Mouse (Mus musculus): ENCODE data around the gene Slc25a21.

Slc25a21 gene

GRCm38 (mm10) chr12:57068607-57069006 is 128.7 kb downstream of the Slc25a21 start:
- no peak for DNase-seq (ENCODE audit: low read depth in 2 of 2, low spot score in 2 of 2)

DNA sequence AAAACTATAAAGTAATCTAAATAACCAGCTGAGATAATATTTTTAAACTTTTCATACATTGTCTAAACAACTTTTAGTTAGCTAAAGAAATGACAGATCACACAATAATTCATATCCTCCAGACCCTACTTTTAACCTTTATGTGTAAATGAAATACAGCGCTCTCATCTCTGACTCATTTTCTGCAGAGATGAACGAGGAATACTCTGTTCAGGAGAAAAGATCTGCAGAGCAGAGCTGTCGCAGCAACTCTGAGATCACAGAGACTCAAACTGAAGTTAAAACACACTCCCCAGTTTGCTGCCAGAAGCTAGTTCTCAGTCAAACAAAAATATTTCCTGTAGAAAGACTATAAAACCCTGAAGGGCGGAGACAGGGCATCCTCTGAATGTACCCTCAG is 177.5 kb downstream of the Slc25a21 start:
- no peak for DNase-seq (ENCODE audit: low read depth in 2 of 2, low spot score in 2 of 2)

- DNase-seq (ENCODE audit: low read depth in 2 of 2, low spot score in 2 of 2): no peak
Measured at GRCm38 (mm10) chr12:57016845-57017244, 180.4 kb downstream of the Slc25a21 start.

GRCm38 (mm10) chr12:57016324-57016723 is 180.9 kb downstream of the Slc25a21 start:
- no peak for DNase-seq (ENCODE audit: low read depth in 2 of 2, low spot score in 2 of 2)

GRCm38 (mm10) chr12:57009010-57009409 is 188.3 kb downstream of the Slc25a21 start:
- DNase-seq (ENCODE audit: low read depth in 2 of 2, low spot score in 2 of 2): no peak

DNA sequence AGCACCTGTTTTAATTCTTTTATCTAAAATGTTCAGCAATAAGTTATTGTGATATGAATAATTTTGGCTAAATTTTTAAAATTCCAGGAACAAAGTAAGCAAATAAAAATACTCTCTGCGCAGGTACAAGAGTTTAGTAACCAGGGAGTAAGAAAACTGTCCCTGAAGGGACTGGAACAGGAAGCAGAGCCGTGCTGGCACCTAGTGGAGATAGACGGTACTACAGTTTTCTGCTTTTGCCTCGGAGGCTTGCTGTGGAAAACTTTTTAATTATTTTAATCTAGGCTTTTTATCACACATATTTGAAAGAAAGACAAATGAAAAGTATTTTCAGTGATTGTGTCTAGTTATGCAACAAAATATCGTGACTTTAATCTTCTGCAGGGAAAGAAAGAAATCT is 211.2 kb downstream of the Slc25a21 start:
- no peak for DNase-seq (ENCODE audit: low read depth in 2 of 2, low spot score in 2 of 2)

DNA sequence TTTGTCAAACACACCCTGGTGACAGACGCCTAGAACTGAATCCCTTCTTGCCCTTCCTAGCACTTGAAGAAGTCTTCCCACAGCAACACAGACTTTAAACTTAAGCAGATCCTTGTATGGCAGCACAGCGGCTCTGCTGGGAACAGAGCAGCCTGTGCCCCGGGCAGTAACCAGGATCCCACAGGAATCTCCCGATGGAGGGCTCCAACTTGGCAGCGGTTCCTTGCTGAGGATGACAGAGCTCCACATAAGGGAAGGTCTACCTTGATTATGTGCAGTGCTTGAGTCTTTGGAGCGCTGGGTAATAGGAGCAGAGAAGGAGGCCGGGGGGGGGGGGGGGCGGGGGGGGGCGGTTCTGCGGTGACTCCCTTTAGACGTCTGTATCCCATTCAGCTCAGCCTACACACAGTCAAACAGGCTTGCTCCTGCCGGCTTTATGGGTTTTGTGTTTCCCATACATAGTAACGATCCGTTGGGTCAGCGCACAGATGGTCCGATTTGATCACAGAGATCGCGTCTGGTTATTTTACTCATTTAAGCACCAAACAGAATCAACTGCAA is 215.1 kb downstream of the Slc25a21 start:
- DNase-seq (ENCODE audit: low read depth in 2 of 2, low spot score in 2 of 2): no peak

DNA sequence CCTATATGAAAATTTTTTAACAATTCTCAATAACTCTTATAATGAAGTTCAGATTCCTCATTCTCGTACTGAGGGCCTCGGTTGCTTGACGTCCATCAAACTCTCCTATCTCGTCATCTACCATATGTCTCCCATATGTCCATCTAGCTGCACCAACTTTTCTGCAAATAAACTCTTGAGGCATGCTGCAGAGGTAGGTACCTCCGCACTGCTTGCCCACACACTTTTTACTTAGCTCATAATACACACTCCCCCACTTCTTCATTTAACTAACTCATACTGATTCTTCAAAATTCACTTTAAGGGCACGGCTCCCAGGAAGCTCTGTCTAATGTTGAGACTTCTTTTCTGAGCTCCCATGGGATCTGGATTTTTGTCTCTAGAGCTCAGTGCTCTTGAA is 222.0 kb downstream of the Slc25a21 start:
- no peak for DNase-seq (ENCODE audit: low read depth in 2 of 2, low spot score in 2 of 2)

- DNase-seq (ENCODE audit: low read depth in 2 of 2, low spot score in 2 of 2): no peak
Measured at GRCm38 (mm10) chr12:56963236-56963635, 234.0 kb downstream of the Slc25a21 start.

DNA sequence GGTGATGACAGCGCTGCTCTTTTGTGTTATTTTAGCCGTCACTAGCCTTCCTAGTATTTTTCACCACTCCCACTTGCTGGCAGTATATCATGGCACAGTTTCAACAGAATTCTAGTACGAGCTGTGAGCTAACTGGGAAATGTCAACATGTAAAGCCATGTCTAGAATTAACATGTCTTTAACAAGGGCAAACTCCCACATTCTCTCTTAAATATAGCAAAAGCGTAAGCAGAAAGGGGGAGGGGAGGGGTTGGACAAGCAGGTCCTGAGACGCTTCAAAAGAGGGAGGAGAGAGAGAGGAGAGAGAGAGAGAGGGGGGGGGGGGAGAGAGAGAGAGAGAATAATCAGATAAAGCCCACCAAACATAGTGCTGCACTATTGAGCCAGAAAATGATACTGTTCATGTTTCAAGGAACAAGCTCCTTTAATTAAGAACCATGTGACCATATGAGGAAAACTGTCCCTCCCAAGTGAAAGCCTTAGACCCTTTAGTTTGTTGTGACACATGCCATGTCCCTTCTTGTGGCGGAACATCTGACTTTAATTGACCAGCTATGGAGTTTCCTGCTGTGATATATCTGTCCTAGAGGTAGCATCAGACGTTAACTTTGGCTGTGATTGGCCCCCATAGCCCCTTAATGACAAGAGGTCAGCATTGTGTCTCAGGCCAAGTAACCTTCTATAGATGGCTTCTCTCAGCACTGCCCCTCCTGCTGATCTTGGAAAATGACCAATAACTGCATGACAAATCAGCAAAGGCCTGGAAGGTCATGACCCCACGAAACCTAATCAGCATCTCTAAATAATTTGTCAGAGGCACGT is 237.8 kb downstream of the Slc25a21 start:
- no peak for DNase-seq (ENCODE audit: low read depth in 2 of 2, low spot score in 2 of 2)

GRCm38 (mm10) chr12:56958244-56958643 is 239.0 kb downstream of the Slc25a21 start:
- DNase-seq (ENCODE audit: low read depth in 2 of 2, low spot score in 2 of 2): no peak

DNA sequence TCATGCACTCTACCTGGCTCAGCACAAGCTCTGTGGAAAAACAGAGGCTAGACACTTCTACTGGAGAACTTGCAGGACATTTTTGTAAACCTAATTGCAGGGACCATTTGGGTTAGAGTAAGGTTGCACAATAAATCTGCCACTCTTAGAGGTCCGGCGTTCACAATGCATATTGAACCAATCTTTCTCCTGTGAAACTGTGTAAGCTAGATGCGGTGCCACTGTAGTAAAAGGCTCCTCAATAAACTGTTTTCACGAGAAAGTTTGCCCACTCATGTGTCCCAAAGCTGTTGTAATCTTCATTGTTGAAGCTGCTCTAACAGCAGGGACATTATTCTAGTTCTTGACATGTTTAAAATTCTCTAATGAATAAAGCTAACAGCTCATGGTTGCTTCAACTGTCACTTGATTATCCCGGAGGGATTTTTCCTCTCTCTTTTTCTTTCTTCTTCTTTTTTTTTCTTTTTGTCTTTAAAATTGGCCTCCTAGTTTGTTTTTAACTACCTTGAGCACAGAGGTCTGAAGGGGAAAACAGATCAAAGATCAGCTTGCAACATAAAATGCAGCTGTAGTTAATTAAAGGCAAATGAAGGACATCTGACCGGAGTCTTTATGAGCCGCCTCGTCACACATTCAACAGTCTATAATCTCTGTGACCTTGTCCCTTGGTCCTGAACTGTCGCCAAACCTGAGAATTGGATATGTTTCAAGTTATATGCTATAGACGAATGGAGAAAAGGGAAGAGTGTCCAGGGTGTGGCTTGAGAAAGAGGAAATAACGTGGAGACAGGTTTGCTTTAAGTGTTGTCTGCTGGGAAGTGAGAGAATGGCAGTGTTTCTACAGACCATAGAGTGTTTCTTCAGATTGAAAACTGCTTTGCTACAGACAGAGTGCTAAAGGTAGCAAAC is 245.3 kb downstream of the Slc25a21 start:
- DNase-seq (ENCODE audit: low read depth in 2 of 2, low spot score in 2 of 2): no peak

DNA sequence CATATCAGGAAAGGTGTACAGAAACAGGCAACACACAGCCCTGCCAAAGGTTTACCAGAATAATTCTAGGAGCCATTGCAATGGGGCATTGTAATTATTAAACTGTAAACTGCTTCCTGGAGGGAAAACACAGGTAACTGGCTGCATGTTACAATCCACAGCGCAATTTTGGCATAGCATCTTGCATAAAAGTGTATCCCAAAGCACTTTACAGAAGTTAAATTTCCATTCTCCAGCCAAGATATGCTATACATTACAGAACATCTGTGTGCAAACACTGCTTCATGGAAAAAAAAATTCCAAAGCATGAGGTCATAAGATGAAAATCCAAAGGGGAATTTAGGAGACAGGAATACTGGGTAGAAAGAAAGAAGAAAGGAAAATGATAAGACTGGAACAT is 253.0 kb downstream of the Slc25a21 start:
- DNase-seq (ENCODE audit: low read depth in 2 of 2, low spot score in 2 of 2): no peak

- no peak for DNase-seq (ENCODE audit: low read depth in 2 of 2, low spot score in 2 of 2)
Measured at GRCm38 (mm10) chr12:56940861-56941260, 256.4 kb downstream of the Slc25a21 start.

DNA sequence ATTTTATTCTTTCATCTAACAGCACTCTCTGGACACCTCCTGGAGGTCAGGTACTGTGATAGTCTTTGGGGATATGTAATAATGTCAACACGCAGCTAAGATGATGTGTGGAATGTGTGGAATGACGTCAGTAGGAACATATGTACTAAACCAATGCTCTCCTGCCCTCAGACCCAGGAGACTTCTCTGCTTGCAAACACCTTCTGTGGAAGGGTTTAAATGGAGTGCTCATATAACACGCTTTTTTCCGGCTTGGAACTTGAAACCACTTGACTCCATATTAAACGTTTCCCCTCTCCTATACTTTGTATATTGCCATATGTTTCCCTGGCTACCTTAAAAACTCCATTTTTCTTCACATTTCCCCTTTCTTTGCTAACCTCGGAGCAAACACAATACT is 279.1 kb downstream of the Slc25a21 start:
- no peak for DNase-seq (ENCODE audit: low read depth in 2 of 2, low spot score in 2 of 2)

DNA sequence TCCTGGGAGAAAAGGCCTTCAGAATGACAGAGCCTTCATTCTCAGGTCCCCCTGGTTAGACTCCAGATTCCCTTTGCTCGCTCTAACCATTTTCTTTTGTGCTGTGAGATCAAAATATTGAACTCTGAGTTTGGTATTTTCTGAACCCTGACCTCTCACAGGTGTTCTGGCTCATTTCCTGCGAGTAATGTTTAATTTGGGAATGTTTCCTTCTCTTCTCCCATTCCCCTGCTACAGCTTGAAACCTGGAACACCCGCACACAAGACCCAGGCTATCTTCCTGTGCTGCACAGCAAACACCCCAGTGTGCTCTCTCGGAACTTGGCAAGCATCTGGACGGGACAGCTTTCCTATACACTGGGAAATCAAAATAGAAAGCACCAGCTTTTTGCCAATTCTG is 290.8 kb downstream of the Slc25a21 start:
- no peak for DNase-seq (ENCODE audit: low read depth in 2 of 2, low spot score in 2 of 2)

- no peak for DNase-seq (ENCODE audit: low read depth in 2 of 2, low spot score in 2 of 2)
Measured at GRCm38 (mm10) chr12:56905652-56906305, 291.5 kb downstream of the Slc25a21 start.

GRCm38 (mm10) chr12:56905222-56905621 is 292.1 kb downstream of the Slc25a21 start:
- DNase-seq (ENCODE audit: low read depth in 2 of 2, low spot score in 2 of 2): no peak

DNA sequence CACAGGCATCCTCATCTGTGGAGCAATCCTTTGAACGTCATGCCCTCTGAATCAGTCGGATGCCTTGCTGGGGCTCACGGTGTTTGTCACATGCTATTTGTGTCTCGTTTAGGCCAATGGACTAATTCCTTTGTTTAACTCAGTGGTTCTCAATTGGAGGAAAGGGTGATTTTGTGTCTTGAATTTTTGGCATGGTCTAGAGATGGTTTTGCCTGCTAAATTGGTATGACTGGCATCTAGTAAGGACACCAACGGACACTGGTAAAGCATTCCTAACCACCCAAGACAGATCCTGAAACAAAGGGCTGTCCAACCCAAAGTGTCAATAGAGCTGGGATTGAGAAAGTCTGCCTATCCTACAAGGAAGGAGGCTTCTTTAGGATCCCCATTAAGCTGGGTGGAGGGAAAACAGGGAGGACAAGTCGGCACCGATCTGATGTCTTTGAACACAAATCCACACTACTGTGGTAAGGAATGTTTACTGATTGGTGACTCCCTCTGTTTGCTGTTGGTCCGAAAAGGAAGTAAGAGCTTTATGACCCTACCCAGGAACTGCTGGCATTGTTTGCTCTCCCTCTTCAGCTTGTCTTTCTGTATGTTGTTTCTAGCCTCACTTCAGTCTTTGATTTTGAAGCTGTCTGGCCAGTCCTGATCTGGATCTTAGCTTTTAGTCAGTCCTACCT is 294.4 kb downstream of the Slc25a21 start:
- no peak for DNase-seq (ENCODE audit: low read depth in 2 of 2, low spot score in 2 of 2)

GRCm38 (mm10) chr12:56897976-56898375 is 299.3 kb downstream of the Slc25a21 start:
- DNase-seq (ENCODE audit: low read depth in 2 of 2, low spot score in 2 of 2): no peak
